Mouse (Mus musculus): Measurements from ENCODE around the gene F2r. TPM values are rescaled to one million over a fixed set of nuclear protein-coding genes. Genes with fewer than 3 reads are reported as not detected.
A peak's percentile ranks its signal among the peaks of the same experiment; 100 is the strongest.

The F2r gene
- polyA plus RNA-seq, 1 experiment from 2014 or later = 121 TPM

GRCm38 (mm10) chr13:95623042-95623441 is 4.8 kb upstream of the F2r start:
- Histone ChIP-seq H3K9me3 (ENCODE audit: control insufficient read depth, low read length) (no peaks in the 10 kb centered on the region), H3K27ac (ENCODE audit: low read depth, low read length) (no peak overlapping the region), H3K4me2 (ENCODE audit: low read depth, low read length, severe bottlenecking) (no peak overlapping the region), H3K4me1 (replicated peaks; ENCODE audit: control insufficient read depth, insufficient read depth, low read length) (0 out of 2 replicates have a peak, but pooled peaks cover 2% of the 10 kb centered on the region), H3K4me3 (ENCODE audit: low read depth, low read length) (no peak overlapping the region), H3K36me3 (ENCODE audit: control insufficient read depth, insufficient read depth, low read length) (no peaks in the 10 kb centered on the region), H3K9ac (ENCODE audit: low read length) (no peak overlapping the region), H3K27me3 (ENCODE audit: control insufficient read depth, insufficient read depth, low read length) (no peaks in the 10 kb centered on the region)
- ATAC-seq (replicated peaks; ENCODE audit: low FRiP score) (no peak), DNase-seq (ENCODE audit: low spot score) (no peak)
- 91% methylated on average over 3 of the region's 3 CpGs for WGBS

- Histone ChIP-seq H3K4me1 (replicated peaks; ENCODE audit: control insufficient read depth, insufficient read depth, low read length) (peaks cover 4% of the 10 kb centered on the region), H3K27me3 (ENCODE audit: control insufficient read depth, insufficient read depth, low read length) (no peaks in the 10 kb centered on the region), H3K4me3 (ENCODE audit: low read depth, low read length) (no peak overlapping the region), H3K9ac (ENCODE audit: low read length) (no peak overlapping the region), H3K36me3 (ENCODE audit: control insufficient read depth, insufficient read depth, low read length) (no peaks in the 10 kb centered on the region), H3K4me2 (ENCODE audit: low read depth, low read length, severe bottlenecking) (no peak overlapping the region), H3K9me3 (ENCODE audit: control insufficient read depth, low read length) (no peaks in the 10 kb centered on the region), H3K27ac (ENCODE audit: low read depth, low read length) (no peak overlapping the region)
- no peak for ATAC-seq (replicated peaks; ENCODE audit: low FRiP score)
- WGBS = 89% methylated on average over 3 of the region's 3 CpGs
- no peak for DNase-seq (ENCODE audit: low spot score)
Measured at GRCm38 (mm10) chr13:95621563-95621962, 3.3 kb upstream of the F2r start.

DNA sequence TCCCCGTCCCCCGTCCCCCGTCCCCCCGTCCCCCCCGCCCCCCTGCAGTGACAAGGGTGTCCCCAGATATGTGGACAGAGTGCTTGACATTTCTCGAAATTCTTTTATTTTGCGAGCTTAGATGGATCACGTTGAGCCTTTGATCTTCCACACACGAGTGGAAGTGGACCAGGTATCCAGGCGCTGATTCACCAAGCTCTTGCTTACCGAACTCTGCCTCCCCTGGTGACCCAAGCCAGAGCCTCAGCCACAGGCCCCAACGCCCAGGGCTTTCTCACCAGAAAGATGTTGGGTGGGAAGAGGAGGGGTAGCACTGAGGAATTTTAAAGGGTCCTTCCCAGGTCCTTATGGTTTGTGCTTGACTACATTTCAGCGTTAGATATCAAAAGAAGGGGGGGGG is 572 bp upstream of the F2r start:
- no peaks in the 10 kb centered on the region for H3K9me3 ChIP-seq (ENCODE audit: control insufficient read depth, low read length)
- peaks cover 8% of the 10 kb centered on the region for H3K4me1 ChIP-seq (replicated peaks; ENCODE audit: control insufficient read depth, insufficient read depth, low read length)
- H3K36me3 ChIP-seq (ENCODE audit: control insufficient read depth, insufficient read depth, low read length) = no peaks in the 10 kb centered on the region
- peak overlapping the region; percentile 92 for H3K9ac ChIP-seq (ENCODE audit: low read length)
- peak overlapping the region; percentile 62 for H3K4me3 ChIP-seq (ENCODE audit: low read depth, low read length)
- peak; percentile 8; the same call in 1 of the 2 replicates for ATAC-seq (replicated peaks; ENCODE audit: low FRiP score)
- H3K27me3 ChIP-seq (ENCODE audit: control insufficient read depth, insufficient read depth, low read length) = no peaks in the 10 kb centered on the region
- H3K27ac ChIP-seq (ENCODE audit: low read depth, low read length) = no peak overlapping the region
- WGBS = 10% methylated on average over 9 of the region's 13 CpGs
- DNase-seq (ENCODE audit: low spot score) = peak; percentile 50
- H3K4me2 ChIP-seq (ENCODE audit: low read depth, low read length, severe bottlenecking) = peak overlapping the region; percentile 57

DNA sequence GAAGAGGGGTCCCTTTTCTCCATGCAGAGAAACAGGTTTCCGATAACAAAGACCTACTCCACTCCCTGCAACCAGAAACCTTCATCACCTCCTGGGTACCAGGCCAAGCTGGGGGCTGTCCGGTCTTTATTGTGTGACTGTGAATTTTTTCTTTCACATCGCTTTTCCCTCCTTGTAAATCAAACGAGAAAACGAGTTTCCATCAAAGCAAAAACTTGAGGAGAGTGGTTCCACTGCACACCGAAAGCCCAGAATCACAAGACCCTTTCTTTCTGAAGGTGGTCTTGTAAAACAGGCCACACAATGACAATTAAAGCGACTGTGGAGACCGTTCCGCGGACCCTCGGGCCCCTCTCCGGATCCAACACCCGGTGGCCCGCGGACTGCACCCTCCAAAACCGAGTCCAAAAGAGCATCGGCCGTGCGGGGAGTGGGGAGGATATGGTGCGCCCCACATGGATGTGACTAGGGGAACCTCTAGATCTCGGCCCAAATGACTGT is 566 bp downstream of the F2r start:
- no peaks in the 10 kb centered on the region for H3K9me3 ChIP-seq (ENCODE audit: control insufficient read depth, low read length)
- DNase-seq (ENCODE audit: low spot score) = peak; percentile 75
- WGBS = under 1% methylated on average over 21 of the region's 21 CpGs
- peaks cover 8% of the 10 kb centered on the region for H3K4me1 ChIP-seq (replicated peaks; ENCODE audit: control insufficient read depth, insufficient read depth, low read length)
- no peaks in the 10 kb centered on the region for H3K27me3 ChIP-seq (ENCODE audit: control insufficient read depth, insufficient read depth, low read length)
- H3K36me3 ChIP-seq (ENCODE audit: control insufficient read depth, insufficient read depth, low read length) = no peaks in the 10 kb centered on the region
- peak overlapping the region; percentile 62 for H3K4me3 ChIP-seq (ENCODE audit: low read depth, low read length)
- H3K27ac ChIP-seq (ENCODE audit: low read depth, low read length) = peak overlapping the region; percentile 25; the same call in 1 of the 2 replicates
- ATAC-seq (replicated peaks; ENCODE audit: low FRiP score) = peak; percentile 40
- H3K9ac ChIP-seq (ENCODE audit: low read length) = peak overlapping the region; percentile 92
- H3K4me2 ChIP-seq (ENCODE audit: low read depth, low read length, severe bottlenecking) = peak overlapping the region; percentile 57

GRCm38 (mm10) chr13:95617082-95617670 is 1.1 kb downstream of the F2r start:
- H3K4me1 ChIP-seq (replicated peaks; ENCODE audit: control insufficient read depth, insufficient read depth, low read length) = peaks cover 8% of the 10 kb centered on the region
- no peak overlapping the region for H3K27ac ChIP-seq (ENCODE audit: low read depth, low read length)
- 7% methylated on average over 17 of the region's 17 CpGs for WGBS

DNA sequence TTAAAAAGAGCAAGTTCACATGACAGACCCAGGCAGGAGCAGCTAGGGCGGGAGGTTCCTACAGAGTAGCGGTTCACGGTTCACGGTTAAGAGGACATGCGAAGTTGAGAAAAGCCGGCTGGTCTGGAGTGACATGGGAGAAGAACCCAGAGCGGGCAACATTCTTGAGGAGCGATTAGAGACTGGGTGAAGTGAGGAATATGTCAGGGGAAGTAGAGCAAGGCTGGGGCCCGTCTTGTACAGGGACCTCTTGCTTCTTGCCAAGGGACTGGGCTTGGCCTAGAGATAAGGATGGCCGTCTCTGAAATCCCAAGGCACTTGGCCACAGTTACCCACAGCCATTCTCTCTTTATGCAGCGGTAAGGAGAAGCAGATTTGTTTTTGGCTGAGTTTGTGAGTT is 1.8 kb downstream of the F2r start:
- ATAC-seq (replicated peaks; ENCODE audit: low FRiP score) (no peak), DNase-seq (ENCODE audit: low spot score) (peak; percentile 50)
- H3K4me3 ChIP-seq (ENCODE audit: low read depth, low read length) = peak overlapping the region; percentile 62
- peaks cover 8% of the 10 kb centered on the region for H3K4me1 ChIP-seq (replicated peaks; ENCODE audit: control insufficient read depth, insufficient read depth, low read length)
- peak overlapping the region; percentile 57 for H3K4me2 ChIP-seq (ENCODE audit: low read depth, low read length, severe bottlenecking)
- H3K9me3 ChIP-seq (ENCODE audit: control insufficient read depth, low read length) = no peaks in the 10 kb centered on the region
- no peak overlapping the region for H3K27ac ChIP-seq (ENCODE audit: low read depth, low read length)
- H3K36me3 ChIP-seq (ENCODE audit: control insufficient read depth, insufficient read depth, low read length) = no peaks in the 10 kb centered on the region
- H3K9ac ChIP-seq (ENCODE audit: low read length) = peak overlapping the region; percentile 92
- WGBS = 68% methylated on average over 11 of the region's 11 CpGs
- no peaks in the 10 kb centered on the region for H3K27me3 ChIP-seq (ENCODE audit: control insufficient read depth, insufficient read depth, low read length)

More at GRCm38 (mm10) chr13:95617082-95617670, 1.1 kb downstream of the F2r start:
- DNase-seq (ENCODE audit: low spot score) (peak; percentile 56), ATAC-seq (replicated peaks; ENCODE audit: low FRiP score) (0 out of 2 replicates have a peak, but pooled peaks have one; percentile 28)
- Histone ChIP-seq H3K4me2 (ENCODE audit: low read depth, low read length, severe bottlenecking) (peak overlapping the region; percentile 57), H3K9ac (ENCODE audit: low read length) (peak overlapping the region; percentile 92), H3K27me3 (ENCODE audit: control insufficient read depth, insufficient read depth, low read length) (no peaks in the 10 kb centered on the region), H3K4me3 (ENCODE audit: low read depth, low read length) (peak overlapping the region; percentile 62), H3K36me3 (ENCODE audit: control insufficient read depth, insufficient read depth, low read length) (no peaks in the 10 kb centered on the region), H3K9me3 (ENCODE audit: control insufficient read depth, low read length) (no peaks in the 10 kb centered on the region)

- peaks cover 8% of the 10 kb centered on the region for H3K4me1 ChIP-seq (replicated peaks; ENCODE audit: control insufficient read depth, insufficient read depth, low read length)
- no peak overlapping the region for H3K27ac ChIP-seq (ENCODE audit: low read depth, low read length)
- no peaks in the 10 kb centered on the region for H3K36me3 ChIP-seq (ENCODE audit: control insufficient read depth, insufficient read depth, low read length)
- no peak overlapping the region for H3K4me2 ChIP-seq (ENCODE audit: low read depth, low read length, severe bottlenecking)
- no peak overlapping the region for H3K4me3 ChIP-seq (ENCODE audit: low read depth, low read length)
- DNase-seq (ENCODE audit: low spot score) = peak; percentile 38
- H3K9ac ChIP-seq (ENCODE audit: low read length) = 0 out of 2 replicates have a peak overlapping the region, but pooled peaks have one; percentile 5
- WGBS = 75% methylated on average over 6 of the region's 6 CpGs
- H3K9me3 ChIP-seq (ENCODE audit: control insufficient read depth, low read length) = no peaks in the 10 kb centered on the region
- H3K27me3 ChIP-seq (ENCODE audit: control insufficient read depth, insufficient read depth, low read length) = no peaks in the 10 kb centered on the region
- no peak for ATAC-seq (replicated peaks; ENCODE audit: low FRiP score)
Measured at GRCm38 (mm10) chr13:95614757-95615156, 3.5 kb downstream of the F2r start.

GRCm38 (mm10) chr13:95612243-95612642 is 6.0 kb downstream of the F2r start:
- DNase-seq (ENCODE audit: low spot score) (peak; percentile 35), ATAC-seq (replicated peaks; ENCODE audit: low FRiP score) (no peak)
- H3K27ac ChIP-seq (ENCODE audit: low read depth, low read length) = no peak overlapping the region
- no peaks in the 10 kb centered on the region for H3K27me3 ChIP-seq (ENCODE audit: control insufficient read depth, insufficient read depth, low read length)
- H3K4me3 ChIP-seq (ENCODE audit: low read depth, low read length) = no peak overlapping the region
- 93% methylated on average over 10 of the region's 10 CpGs for WGBS
- H3K4me1 ChIP-seq (replicated peaks; ENCODE audit: control insufficient read depth, insufficient read depth, low read length) = peaks cover 6% of the 10 kb centered on the region
- H3K9ac ChIP-seq (ENCODE audit: low read length) = no peak overlapping the region
- no peak overlapping the region for H3K4me2 ChIP-seq (ENCODE audit: low read depth, low read length, severe bottlenecking)
- no peaks in the 10 kb centered on the region; the same call in 1 of the 2 replicates for H3K36me3 ChIP-seq (ENCODE audit: control insufficient read depth, insufficient read depth, low read length)
- no peaks in the 10 kb centered on the region for H3K9me3 ChIP-seq (ENCODE audit: control insufficient read depth, low read length)

- Histone ChIP-seq H3K9ac (ENCODE audit: low read length) (no peak overlapping the region), H3K4me2 (ENCODE audit: low read depth, low read length, severe bottlenecking) (no peak overlapping the region), H3K9me3 (ENCODE audit: control insufficient read depth, low read length) (no peaks in the 10 kb centered on the region), H3K4me1 (replicated peaks; ENCODE audit: control insufficient read depth, insufficient read depth, low read length) (peaks cover 6% of the 10 kb centered on the region), H3K4me3 (ENCODE audit: low read depth, low read length) (no peak overlapping the region), H3K27ac (ENCODE audit: low read depth, low read length) (no peak overlapping the region), H3K36me3 (ENCODE audit: control insufficient read depth, insufficient read depth, low read length) (no peaks in the 10 kb centered on the region; the same call in 1 of the 2 replicates), H3K27me3 (ENCODE audit: control insufficient read depth, insufficient read depth, low read length) (no peaks in the 10 kb centered on the region)
- 90% methylated on average over 4 of the region's 4 CpGs for WGBS
- no peak for ATAC-seq (replicated peaks; ENCODE audit: low FRiP score)
- peak; percentile 28 for DNase-seq (ENCODE audit: low spot score)
Measured at GRCm38 (mm10) chr13:95611752-95612151, 6.5 kb downstream of the F2r start.
